Mouse (Mus musculus) lung, embryonic 14.5 days (tissue): ENCODE data around the gene Ttc7b. TPM values are rescaled to one million over a fixed set of nuclear protein-coding genes. Genes with fewer than 3 reads are reported as not detected.

ENCODE experiments used
- ATAC-seq: fragments of 200-750 bp; cut with Nextera tagmentation; 2 replicates; pipeline ENCODE4 v1.8.0; 2017; ENCODE audit warnings: mild to moderate bottlenecking, moderate TSS enrichment, moderate library complexity; ENCODE audit not compliant: insufficient read depth
- DNase-seq: peaks from one replicate; pipeline ENCODE4 v3.0.0-alpha.2; 2015
- H3K27ac ChIP-seq: fragments of 300-500 bp; sonication (generic); 2 replicates; pipeline ENCODE4 v1.5.1; 2014; ENCODE audit warnings: low read depth, mild to moderate bottlenecking, moderate library complexity
- H3K27me3 ChIP-seq: fragments of 300-500 bp; sonication (generic); 2 replicates; pipeline ENCODE4 v1.6.1; 2014; ENCODE audit warnings: low read length, control low read depth; ENCODE audit not compliant: insufficient read depth
- H3K36me3 ChIP-seq: fragments of 300-500 bp; sonication (generic); 2 replicates; pipeline ENCODE4 v1.6.1; 2014; ENCODE audit warnings: control low read depth; ENCODE audit not compliant: insufficient read depth
- H3K4me1 ChIP-seq: fragments of 300-500 bp; sonication (generic); 2 replicates; pipeline ENCODE4 v1.6.1; 2014; ENCODE audit warnings: antibody characterized with exemption, control low read depth; ENCODE audit not compliant: insufficient read depth
- H3K4me2 ChIP-seq: fragments of 300-500 bp; sonication (generic); 2 replicates; pipeline ENCODE4 v1.6.1; 2014; ENCODE audit warnings: mild to moderate bottlenecking
- H3K4me3 ChIP-seq: fragments of 300-500 bp; sonication (generic); 2 replicates; pipeline ENCODE4 v1.5.1; 2014; ENCODE audit warnings: low read depth, low read length
- H3K9ac ChIP-seq: fragments of 300-500 bp; sonication (generic); 2 replicates; pipeline ENCODE4 v1.6.1; 2014
- H3K9me3 ChIP-seq: fragments of 300-500 bp; sonication (generic); 2 replicates; pipeline ENCODE4 v1.6.1; 2016; ENCODE audit warnings: low read depth, low read length, control low read depth
- CTCF ChIP-seq: IDR thresholded peaks from 2 replicates; pipeline ENCODE4 v1.5.1; 2016; ENCODE audit warnings: antibody characterized with exemption, low read depth
- WGBS: fragments of 180-500 bp; shearing (Covaris S2); extraction: QIAGEN DNeasy Blood & Tissue Kit; methylation state at CpG from one replicate; pipeline ENCODE4 v1.1.7; 2014; 5-methylcytosine and 5-hydroxymethylcytosine counted together
- polyA plus RNA-seq: library from polyadenylated mRNA; unstranded; fragments of >200 nt; fragmentation: Nextera tagmentation; extraction: Ambion mirVana; gene quantifications from 2 replicates; pipeline ENCODE4 v1.2.1, GENCODE M21; 2014

Gene Ttc7b
- polyA plus RNA-seq, 1 experiment from 2014 or later = 8.1 TPM

- 0 out of 2 replicates have a peak, but pooled peaks cover 3% of the 10 kb centered on the region for H3K36me3 ChIP-seq
- no peaks in the 10 kb centered on the region for H3K27me3 ChIP-seq
- H3K4me1 ChIP-seq = no peaks in the 10 kb centered on the region
- no peak for TF ChIP-seq CTCF
- no peak overlapping the region for H3K27ac ChIP-seq
- ATAC-seq (no peak), DNase-seq (peak; percentile 21)
- H3K4me3 ChIP-seq = no peak overlapping the region
- WGBS = 68% methylated on average over 3 of the region's 3 CpGs
- no peaks in the 10 kb centered on the region for H3K9me3 ChIP-seq
- no peak overlapping the region for H3K4me2 ChIP-seq
- H3K9ac ChIP-seq = no peak overlapping the region
Measured at GRCm38 (mm10) chr12:100475489-100475888, 45.1 kb downstream of the Ttc7b start.

- WGBS = 86% methylated on average over 3 of the region's 3 CpGs
- H3K4me1 ChIP-seq = no peaks in the 10 kb centered on the region
- ATAC-seq = no peak
- 0 out of 2 replicates have a peak, but pooled peaks cover 3% of the 10 kb centered on the region for H3K36me3 ChIP-seq
- TF ChIP-seq CTCF = no peak
- no peak overlapping the region for H3K4me3 ChIP-seq
- no peak overlapping the region for H3K9ac ChIP-seq
- H3K27ac ChIP-seq = no peak overlapping the region
- no peak for DNase-seq
- no peak overlapping the region for H3K4me2 ChIP-seq
- H3K9me3 ChIP-seq = no peaks in the 10 kb centered on the region
- H3K27me3 ChIP-seq = no peaks in the 10 kb centered on the region
Measured at GRCm38 (mm10) chr12:100474661-100475321, 45.8 kb downstream of the Ttc7b start.

- H3K27me3 ChIP-seq = no peaks in the 10 kb centered on the region
- DNase-seq (no peak), ATAC-seq (no peak)
- no peak overlapping the region for H3K4me2 ChIP-seq
- no peak overlapping the region for H3K27ac ChIP-seq
- H3K4me1 ChIP-seq = no peaks in the 10 kb centered on the region
- H3K36me3 ChIP-seq = 0 out of 2 replicates have a peak, but pooled peaks cover 7% of the 10 kb centered on the region
- no peak for TF ChIP-seq CTCF
- no peaks in the 10 kb centered on the region for H3K9me3 ChIP-seq
- no peak overlapping the region for H3K4me3 ChIP-seq
- no peak overlapping the region for H3K9ac ChIP-seq
- WGBS = 75% methylated on average over 9 of the region's 9 CpGs
Measured at GRCm38 (mm10) chr12:100470295-100470694, 50.3 kb downstream of the Ttc7b start.

GRCm38 (mm10) chr12:100469503-100470293 lies 50.9 kb downstream of the Ttc7b start:
- no peak for TF ChIP-seq CTCF
- ATAC-seq = no peak
- DNase-seq = no peak
- 69% methylated on average over 7 of the region's 7 CpGs for WGBS
- Histone ChIP-seq H3K36me3 (0 out of 2 replicates have a peak, but pooled peaks cover 7% of the 10 kb centered on the region), H3K27me3 (no peaks in the 10 kb centered on the region), H3K27ac (no peak overlapping the region), H3K9me3 (no peaks in the 10 kb centered on the region), H3K9ac (no peak overlapping the region), H3K4me3 (no peak overlapping the region), H3K4me1 (no peaks in the 10 kb centered on the region), H3K4me2 (no peak overlapping the region)

GRCm38 (mm10) chr12:100465101-100465715 lies 55.4 kb downstream of the Ttc7b start:
- Histone ChIP-seq H3K36me3 (0 out of 2 replicates have a peak, but pooled peaks cover 5% of the 10 kb centered on the region), H3K9ac (no peak overlapping the region), H3K27me3 (no peaks in the 10 kb centered on the region), H3K4me2 (no peak overlapping the region), H3K9me3 (no peaks in the 10 kb centered on the region), H3K27ac (no peak overlapping the region), H3K4me1 (no peaks in the 10 kb centered on the region), H3K4me3 (no peak overlapping the region)
- ATAC-seq (no peak), DNase-seq (no peak)
- TF ChIP-seq CTCF = no peak
- WGBS = 69% methylated on average over 1 of the region's 4 CpGs

- no peak overlapping the region for H3K9ac ChIP-seq
- H3K4me2 ChIP-seq = no peak overlapping the region
- H3K4me3 ChIP-seq = no peak overlapping the region
Measured at GRCm38 (mm10) chr12:100457701-100458100, 62.9 kb downstream of the Ttc7b start.

More at GRCm38 (mm10) chr12:100457701-100458100, 62.9 kb downstream of the Ttc7b start:
- Histone ChIP-seq H3K27ac (no peak overlapping the region), H3K36me3 (0 out of 2 replicates have a peak, but pooled peaks cover 3% of the 10 kb centered on the region), H3K9me3 (no peaks in the 10 kb centered on the region), H3K4me1 (no peaks in the 10 kb centered on the region), H3K27me3 (no peaks in the 10 kb centered on the region)
- no peak for ATAC-seq
- DNase-seq = no peak
- 91% methylated on average over 7 of the region's 7 CpGs for WGBS
- TF ChIP-seq CTCF = no peak
